Mouse (Mus musculus) heart, postnatal 36 days (tissue): ENCODE results near the gene Clip4. TPM values are rescaled to one million over a fixed set of nuclear protein-coding genes. Genes with fewer than 3 reads are reported as not detected.
A peak's percentile ranks its signal among the peaks of the same experiment; 100 is the strongest.
"Not testable (repeated sequence)": the region's sequence is repeated elsewhere in the genome, so short reads cannot be mapped to it uniquely, and the experiment has no call there.

Source experiments
- DNase-seq, 2 experiments: peaks; one replicate each; pipeline ENCODE4 v3.0.0; 2021 to 2022
- intact Hi-C: fragments of 180-260 bp; cut with DNase I; formaldehyde crosslinking; loops from one replicate; pipeline ENCODE4 v1.15.1; 2025
- total RNA-seq, 2 experiments: library from RNA; stranded (reverse); gene quantifications; 2 replicates each; pipeline ENCODE4 v1.2.3; 2021

The Clip4 gene
- total RNA-seq, result 100 to 1,000 TPM; 244 to 259 TPM

DNA sequence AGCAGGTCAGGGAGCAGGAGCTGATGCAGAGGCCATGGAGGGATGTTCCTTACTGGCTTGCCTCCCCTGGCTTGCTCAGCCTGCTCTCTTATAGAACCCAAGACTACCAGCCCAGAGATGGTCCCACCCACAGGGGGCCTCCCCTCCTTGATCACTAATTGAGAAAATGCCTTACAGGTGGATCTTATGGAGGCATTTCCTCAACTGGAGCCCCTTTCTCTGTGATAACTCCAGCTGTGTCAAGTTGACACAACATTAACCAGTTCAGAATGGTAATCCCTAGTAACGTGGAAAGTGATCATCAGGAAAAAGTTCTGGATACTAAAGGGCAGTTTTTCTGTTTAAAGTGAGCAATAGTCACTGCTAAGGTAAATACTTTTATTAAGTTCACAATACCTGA is at the start of gene Clip4:
Gene Clip4 (plus strand): TSS at position 301 of the 400 bp plus-strand sequence.
- intact Hi-C loops, DNase-seq: not testable (repeated sequence)

DNA sequence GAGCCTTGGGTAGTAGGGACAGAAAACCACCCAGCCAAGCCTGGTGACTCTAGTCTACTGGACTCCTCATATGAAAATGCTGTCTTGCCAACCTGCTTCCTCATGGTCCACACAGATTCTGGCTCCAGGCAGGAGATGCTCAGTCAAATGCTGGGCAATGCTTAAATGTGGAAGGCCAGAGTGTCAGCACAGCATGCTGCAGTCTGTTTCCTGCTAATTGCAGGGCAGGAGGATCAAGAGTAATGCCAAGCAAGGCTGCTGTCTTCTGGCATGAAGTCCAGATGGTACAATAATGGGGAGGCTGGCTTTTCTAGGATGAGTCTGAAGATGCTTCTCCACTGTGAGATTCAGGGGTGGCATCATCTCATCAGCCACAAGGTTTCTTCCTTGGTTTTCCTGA is 47.8 kb upstream of the Clip4 start:
- intact Hi-C loops, result loop anchor here (2.0 kb wide), 1 partner anchor 16 kb away; no protein-coding TSS in a partner anchor
- DNase-seq, result no peak

DNA sequence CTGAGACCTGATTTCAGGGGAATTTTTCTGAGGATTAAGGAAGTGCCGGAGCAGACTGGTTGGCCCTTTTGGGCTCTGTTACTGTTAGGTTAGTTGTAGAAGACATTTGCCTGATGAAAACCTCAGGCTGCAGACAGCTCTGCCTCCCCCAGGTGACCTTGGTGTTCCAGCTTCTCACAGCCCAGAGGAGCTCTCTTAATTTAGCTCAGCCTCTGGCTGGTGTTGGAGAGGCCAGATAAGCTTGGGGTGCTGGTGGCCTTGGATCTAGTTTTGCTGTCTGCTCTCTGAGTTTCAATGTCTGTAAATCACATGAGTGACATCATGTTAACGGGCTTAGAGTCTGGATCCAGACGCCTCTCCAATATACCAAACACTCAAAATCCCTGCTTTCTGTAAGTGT is 47.3 kb upstream of the Clip4 start:
- intact Hi-C loops, result loop anchor here (2.0 kb wide), 1 partner anchor 16 kb away; no protein-coding TSS in a partner anchor
- DNase-seq, result no peak

DNA sequence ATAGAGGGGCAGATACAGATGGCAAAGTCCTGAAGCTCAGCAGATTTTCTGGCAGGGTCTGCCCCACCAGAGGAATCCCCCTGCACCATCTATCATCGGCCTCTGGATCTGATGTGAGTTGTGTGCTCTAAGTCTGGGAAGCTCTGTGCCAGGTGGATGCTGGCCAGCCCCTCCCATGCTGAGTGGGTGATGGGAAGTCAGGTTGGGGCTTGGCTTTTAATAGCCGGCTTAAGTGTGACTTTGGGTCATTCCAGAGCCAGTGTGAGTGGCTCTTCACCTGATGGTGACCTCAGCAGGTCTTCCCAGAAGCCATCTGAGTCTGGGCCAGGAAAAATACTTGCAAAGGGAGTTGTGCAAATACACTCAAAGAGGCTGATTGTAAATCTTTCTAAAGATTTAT is 37.6 kb upstream of the Clip4 start:
- peak; percentile 52 to 70 for DNase-seq
- intact Hi-C loops, result loop anchor here (2.0 kb wide), 1 partner anchor 32 kb away; no protein-coding TSS in a partner anchor

DNA sequence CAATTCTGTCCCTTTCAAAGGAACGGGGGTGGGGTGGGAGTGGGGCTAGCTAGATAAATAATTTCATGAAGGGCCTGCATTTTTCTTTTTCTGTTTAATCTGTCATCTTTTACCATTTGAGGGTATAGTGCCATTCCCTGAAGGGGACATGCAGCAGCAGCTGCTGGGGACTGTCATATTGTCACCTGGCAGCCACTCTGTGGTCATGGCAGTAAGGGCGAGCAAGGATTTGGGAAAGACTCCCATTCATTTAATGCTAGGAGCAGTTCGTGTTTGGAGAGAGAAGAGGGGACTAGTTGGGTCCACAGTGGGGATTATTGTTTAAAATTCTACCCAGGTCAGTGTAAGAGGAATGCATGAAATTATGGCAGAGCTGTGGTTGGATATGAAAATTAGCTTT is 31.8 kb upstream of the Clip4 start:
- no peak for DNase-seq
- intact Hi-C loops, result no loop called here

DNA sequence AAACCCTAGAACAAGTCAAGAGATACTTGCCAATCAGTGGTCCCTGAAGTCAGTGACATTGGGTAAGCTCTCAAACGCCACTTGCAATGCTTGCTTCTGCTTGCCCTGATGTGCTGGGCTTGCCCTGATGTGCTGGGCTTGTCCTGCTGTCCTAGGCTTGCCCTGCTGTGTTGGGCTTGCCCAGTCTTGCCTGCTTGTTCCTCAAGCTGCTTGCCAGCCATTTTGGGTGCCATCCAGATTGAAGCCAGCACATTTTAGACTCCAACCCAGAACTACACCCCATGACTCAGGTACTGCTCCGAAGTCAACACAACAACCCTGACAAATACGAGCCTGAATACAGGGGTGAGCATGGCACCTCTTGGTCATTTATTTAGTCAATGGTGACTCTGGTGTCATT is 26.1 kb upstream of the Clip4 start:
- no peak for DNase-seq
- intact Hi-C loops, result no loop called here

DNA sequence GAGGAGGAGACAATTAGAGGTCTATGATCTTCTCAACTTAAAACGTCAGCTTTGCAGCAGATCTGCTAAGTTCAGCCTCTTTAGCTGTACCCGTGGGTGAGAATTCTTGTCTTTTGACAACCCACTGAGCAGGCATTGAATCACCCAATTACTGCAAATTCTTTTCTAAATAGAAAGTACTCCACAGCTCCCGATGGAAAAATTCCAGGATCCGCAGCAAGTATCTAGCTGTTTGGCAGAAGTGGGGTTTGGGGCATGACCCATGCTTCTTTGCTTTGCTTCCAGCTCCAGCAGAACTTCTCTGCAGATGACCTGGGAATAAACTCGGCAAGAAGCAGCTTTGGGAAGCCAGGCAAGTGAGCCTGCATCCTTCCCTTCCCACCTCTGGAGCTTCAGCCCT is 25.3 kb upstream of the Clip4 start:
- no peak for DNase-seq
- intact Hi-C loops, result no loop called here

DNA sequence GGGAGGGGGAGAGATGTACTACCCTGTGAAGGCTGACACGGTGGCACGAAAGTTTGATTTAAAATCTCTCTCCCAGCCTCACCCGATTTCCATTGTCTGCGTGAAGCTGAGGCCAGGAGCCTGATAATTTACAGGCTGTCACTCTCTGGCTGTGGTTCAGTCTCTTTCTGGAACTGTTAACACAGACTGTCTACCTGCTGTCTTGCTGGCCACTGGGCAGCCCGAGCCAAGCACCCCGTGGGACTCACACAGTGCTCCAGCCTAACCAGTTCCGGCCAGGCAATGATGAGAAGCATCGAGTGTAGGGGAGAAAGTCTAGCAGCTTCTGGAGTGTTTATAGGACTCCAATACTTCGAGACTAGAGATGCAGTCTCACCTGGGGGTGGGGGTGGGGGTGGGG is 22.2 kb upstream of the Clip4 start:
- intact Hi-C loops, result no loop called here
- DNase-seq, result no peak

DNA sequence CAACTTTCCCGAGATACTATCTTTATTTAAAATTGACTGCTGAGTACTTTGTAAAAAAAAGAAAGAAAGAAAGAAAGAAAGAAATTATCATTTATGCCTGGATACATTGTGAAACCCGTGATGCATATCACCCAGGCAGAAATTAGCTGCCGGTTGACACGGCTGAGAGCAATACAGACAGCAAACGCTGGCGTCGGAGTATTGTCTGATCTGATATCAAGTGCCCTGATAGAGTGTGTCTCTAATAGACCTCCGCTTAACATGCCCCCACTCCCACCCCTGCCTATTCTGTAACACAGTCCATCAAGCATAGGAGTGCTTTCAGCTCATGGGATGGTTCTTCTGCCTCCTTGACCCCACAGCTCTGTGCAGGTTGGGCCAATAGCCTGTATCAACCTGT is 20.7 kb upstream of the Clip4 start:
- intact Hi-C loops, result no loop called here
- DNase-seq, result no peak

DNA sequence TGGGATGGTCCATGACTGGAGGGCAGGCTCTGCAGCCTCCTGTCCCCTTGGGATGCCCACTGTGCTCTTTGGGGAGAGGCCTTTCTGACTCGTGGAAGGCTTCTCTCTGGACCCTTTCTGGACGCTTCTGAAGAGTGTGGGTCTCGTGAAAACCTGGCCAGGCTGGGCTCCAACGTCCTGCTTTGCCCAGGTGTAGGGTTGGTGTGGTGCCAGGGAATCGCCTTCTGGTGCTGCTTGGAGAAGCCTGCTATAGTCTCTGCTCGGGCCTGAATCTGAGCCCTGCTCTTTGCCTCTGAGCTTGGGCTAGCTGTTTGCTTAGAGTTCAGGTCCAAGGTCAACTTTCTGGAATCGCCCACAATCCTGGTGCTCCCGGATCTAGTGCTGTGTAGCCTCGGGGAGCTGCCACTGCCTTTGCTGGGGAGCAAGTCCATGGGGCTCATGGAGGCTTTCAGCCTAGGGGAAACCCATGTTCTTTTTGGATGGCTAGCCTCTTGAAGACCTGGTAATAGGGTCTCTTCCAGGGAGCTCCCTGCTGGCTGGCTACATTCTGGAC is 18.6 kb upstream of the Clip4 start:
- intact Hi-C loops, result no loop called here

DNA sequence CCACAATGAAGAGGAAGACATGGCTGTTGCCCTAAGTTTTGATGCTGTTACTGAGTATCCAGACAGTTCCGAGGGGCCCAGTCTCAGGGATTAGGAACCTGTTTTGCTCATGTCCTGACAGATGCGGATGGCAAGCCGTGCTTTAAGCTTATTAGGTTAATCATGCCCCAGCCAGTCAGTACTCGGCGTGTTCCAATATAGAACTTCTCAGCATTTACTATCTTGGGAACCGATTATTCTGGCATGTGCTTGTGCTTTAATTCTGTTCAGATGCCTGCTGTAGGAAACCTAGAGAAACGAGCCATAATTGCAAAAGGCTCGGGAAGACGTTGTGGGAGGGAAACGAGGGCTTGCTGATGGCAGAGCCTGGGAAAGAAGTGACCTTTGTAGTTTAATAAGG is 15.4 kb upstream of the Clip4 start, which contains the start of gene Pcare:
Gene Pcare (minus strand): TSS at position 64 of the 400 bp plus-strand sequence.
- intact Hi-C loops, result no loop called here
- DNase-seq, result no peak

More for the DNA sequence above, 18.6 kb upstream of the Clip4 start:
- no peak for DNase-seq

DNA sequence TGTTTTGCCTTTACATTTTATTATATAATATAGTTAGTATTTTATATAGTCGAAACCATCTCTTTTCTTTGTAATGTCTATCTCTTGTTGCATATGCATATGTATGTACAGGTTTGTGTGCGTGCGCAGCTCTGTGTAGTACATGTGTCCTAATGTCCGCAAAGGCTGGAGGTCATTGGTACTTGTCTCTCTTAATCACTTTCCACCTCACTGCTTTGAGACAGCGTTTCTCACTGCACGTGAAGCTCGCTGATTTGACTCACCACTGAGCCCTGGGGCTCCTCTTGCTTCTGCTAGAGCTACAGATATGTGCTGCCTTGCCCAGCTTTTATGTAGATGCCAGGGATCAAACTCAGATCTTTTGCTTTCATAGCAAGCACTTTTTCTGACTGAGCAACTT is 7.7 kb upstream of the Clip4 start:
- intact Hi-C loops, result no loop called here

DNA sequence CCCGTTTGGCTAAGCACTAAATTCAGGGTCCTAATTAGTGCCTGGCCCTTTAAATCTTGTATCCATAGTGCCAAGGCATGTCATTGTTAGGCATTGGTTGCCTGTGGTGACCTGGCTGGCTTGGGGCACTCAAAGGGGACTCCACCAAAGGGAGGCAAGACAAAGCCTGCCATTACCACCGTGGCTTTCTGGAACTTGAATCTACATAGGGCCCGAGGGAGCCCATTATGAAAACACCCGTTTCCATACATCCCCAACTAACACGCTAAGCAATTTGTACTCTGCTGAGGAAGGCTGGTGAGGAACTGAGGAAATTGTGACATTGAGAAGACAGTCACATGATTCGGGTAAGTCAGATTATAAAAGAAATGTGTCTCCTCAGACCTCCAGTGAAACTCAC is 1.3 kb downstream of the Clip4 start:
- intact Hi-C loops, result no loop called here
- no peak for DNase-seq

More for the DNA sequence above, 7.7 kb upstream of the Clip4 start:
- no peak for DNase-seq

DNA sequence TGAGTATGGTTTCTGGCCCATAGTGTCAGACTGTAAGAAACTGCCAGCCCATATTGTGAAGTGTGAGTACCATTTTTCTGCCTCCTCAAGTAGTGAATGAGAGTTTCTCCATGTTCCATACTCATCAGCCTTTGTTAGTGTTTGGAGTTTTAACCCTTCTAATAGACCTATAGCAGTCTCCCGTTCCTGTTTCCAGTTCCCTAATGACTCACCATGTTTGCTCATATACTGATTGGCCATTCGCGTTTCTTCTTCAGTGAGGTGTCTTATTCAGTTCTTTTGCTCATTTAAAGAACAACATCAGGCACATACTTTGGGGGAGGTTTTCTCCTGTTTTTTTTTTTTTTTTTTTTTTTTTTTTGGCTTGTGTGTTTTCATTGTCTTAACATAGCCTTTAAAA is 2.4 kb downstream of the Clip4 start:
- intact Hi-C loops, result no loop called here
- DNase-seq, result no peak

DNA sequence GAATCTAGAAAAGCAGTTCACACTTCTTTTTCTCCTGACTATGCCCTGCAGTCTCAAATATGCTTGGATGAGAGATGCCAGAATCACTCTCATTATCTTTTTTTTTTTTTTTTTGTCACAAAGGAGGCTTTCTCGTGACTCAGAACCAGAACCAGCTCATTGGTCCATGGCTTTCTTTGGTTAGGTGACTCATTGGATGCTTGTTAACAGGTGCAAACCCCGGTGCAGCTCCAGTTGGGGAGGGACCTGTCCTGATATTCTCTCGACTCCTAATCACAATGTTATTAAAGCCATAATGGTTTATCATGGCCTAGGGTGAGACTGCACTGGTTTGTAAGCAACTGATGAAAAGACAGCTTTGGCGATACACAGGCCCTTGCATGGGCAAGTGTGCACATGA is 5.9 kb downstream of the Clip4 start:
- intact Hi-C loops, result no loop called here

DNA sequence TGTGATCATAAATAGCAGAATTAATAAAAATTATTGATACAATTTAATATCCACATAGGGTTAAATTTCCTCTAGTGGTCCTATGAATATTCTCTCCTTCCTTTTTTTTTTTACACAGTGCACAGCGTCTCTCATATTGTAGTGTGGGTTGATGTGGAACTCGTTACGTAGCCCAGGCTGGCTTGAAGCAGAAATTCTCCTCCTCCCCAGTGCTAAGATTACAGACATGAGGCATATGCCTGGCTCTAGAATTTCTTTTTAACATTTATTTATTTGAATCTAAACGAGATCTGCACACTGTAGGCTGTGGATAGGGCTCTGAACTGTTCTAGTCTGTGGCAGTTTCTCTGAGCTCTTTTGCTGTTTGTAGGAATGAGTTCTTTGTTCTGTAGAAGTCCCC is 7.0 kb downstream of the Clip4 start:
- intact Hi-C loops, result no loop called here
- DNase-seq, result no peak

More for the DNA sequence above, 5.9 kb downstream of the Clip4 start:
- DNase-seq, result no peak

DNA sequence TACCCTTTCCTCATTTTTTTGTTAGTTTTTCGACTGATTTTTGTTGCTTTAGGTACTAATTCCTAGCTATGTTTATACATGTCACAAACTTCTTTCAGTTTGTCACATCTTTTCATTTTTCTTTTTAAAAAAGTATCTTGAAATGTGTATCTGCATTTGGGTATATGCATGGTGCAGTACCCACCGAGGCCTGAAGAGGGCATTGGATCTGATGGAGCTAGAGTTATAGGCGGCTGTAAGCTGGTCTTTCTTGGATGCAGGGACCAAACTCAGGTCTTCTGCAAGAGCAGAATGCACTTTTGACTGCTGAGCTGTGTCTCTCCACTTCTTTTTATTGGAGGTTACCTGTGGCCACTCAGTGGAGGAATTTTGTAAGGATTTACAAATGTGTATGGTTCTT is 10.4 kb downstream of the Clip4 start:
- DNase-seq, result no peak
- intact Hi-C loops, result no loop called here

DNA sequence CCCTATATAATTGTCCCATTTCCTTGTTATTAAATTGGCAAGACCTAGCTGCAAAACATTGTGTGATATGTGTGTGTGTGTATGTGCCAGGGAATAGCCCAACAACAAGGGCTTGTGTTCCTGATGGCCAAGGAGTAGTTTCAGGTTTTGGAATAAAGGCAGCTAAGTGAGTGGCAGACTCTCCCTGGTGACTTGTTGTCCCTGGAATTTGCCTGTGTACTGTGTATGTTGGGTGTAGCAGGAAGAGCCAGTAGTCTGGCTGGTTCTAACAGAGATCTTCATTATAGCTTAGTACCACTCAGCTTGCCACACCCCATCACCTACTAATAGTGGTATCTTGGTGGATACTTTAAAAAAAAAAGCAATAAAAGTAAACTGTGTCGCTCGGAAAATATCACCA is 12.2 kb downstream of the Clip4 start:
- intact Hi-C loops, result loop anchor here (5.0 kb wide), 1 partner anchor 83 kb away; no protein-coding TSS in a partner anchor
- no peak for DNase-seq

DNA sequence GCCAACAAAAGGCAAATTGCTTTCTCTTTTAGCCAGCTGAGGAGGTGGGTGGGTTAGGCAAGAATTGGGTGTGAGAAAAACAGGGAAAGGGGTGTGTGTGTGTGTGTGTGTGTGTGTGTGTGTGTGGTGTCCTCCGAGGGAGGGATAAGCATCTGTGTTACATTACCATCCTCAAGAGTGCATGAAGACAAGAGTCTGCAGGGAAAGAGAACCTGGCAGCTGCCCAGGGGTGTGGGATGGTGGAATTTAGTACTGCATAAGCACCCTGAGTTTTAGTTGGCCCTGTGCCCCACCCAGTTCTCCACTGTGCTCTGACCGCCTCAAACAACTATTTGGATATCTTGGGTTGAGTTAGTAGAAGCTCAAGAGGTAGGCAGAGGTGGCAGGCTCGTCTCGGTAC is 12.7 kb downstream of the Clip4 start:
- peak in 1 of 2 experiments; percentile 15 for DNase-seq
- intact Hi-C loops, result loop anchor here (5.0 kb wide), 1 partner anchor 84 kb away; no protein-coding TSS in a partner anchor

DNA sequence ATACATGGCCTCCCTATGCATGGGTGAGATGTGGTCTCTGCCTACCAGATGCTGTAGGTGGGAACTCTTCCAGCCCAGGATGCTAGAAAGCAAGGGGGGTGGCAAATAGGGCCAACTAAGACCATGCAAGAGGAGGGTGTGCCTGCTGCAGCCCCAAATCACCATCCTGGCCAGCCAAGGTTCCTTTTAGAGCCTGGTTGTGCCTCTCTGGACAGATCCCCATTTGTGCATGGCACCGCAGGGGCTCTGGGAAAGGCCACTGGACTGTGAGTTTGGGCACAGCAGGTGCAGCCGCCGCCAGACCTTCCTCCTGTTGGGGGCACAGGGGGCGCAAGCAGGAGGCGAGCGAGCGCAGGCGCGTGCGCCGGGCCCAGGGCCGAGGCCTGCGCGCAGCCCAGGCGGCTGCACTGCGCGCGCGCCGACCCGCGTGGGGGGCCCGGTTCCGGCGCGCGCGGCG is 14.0 kb downstream of the Clip4 start:
- intact Hi-C loops, result loop anchor here (5.0 kb wide), 1 partner anchor 85 kb away; no protein-coding TSS in a partner anchor
- peak in 1 of 2 experiments; percentile 10 for DNase-seq

DNA sequence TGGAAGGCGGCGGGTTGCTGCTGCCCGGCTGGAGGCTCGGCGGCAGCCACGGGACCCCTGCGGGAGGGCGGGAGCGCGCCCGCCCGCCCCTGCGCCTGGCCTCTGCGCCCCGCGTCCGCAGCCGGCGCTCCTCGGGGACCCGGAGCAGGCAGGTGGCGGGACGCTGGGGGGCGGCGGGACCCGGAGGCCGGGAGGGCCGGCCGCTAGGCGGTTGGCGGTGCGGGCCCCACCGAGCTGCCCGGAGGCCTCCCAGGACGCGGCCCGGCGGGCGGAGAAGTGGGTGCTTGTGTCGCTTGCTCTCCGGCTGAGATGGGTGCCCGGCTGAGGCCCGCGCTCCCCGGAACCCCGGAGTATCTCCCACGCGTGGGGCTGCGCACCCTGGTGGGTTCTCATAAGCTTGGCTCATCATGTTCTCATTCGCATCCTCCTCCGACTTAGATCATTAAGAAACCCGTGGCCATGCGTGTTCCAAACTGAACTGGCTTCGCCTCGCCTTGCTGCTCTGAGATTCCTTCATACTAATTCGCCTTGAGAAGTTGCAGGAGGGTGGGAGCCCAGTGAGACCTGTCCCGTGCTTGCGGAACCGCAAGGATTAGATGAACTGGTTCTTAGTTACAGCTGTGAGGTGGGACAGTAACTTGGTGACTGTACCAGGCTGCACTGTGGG is 14.6 kb downstream of the Clip4 start:
- peak; percentile 12 to 16 for DNase-seq
- intact Hi-C loops, result loop anchor here (5.0 kb wide), 1 partner anchor 86 kb away; no protein-coding TSS in a partner anchor

DNA sequence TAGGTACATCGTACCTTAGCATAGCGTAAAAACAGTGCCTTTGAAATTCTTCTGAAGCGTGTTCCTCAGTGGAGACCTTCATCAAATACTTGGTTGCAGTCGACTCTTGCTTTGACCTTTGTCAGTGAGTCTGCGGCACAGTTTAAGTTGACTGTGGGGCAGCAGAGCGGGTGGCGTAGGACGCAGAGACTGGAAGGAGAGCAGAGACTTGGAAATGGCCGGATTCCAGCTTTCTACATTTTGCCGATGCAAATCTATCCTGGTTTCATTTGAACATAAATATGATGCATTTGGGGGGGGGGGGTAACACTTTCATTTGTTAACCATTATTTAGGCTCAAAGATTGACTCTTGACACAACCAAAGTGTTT is 15.1 kb downstream of the Clip4 start:
- DNase-seq, result peak in 1 of 2 experiments; percentile 7
- intact Hi-C loops, result loop anchor here (5.0 kb wide), 1 partner anchor 86 kb away; no protein-coding TSS in a partner anchor
